Mouse (Mus musculus) c-Kit-positive CD71-positive TER-119-negative erythroid progenitor cells, embryonic 14.5 days (primary cell): ENCODE data around the gene Bcl2.

Experiments
- DNase-seq: peaks from one replicate; pipeline ENCODE4 v3.0.0-alpha.2; 2013; ENCODE audit warnings: low read depth

Gene Bcl2

DNA sequence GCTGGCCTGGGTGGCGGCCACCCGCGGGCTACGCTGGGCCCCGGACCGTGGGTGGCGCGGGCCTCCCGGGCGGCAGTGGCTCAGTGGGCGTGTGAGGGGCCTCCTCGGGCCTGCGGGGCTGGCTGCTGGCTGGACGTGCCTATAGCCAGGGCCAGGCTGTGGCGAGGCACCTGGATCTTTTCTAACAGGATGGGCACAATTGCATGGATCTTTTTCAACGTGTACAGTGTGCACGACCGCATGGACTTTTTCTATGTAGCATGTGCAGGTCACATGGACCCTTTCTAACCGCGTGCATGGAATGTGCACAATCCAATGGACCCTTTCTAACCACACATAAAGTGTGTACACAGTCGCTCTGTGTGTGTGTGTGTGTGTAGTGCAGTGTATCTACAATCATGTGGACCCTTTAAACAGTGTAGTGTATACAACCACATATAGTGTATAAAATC is 482 bp upstream of the Bcl2 start:
- no peak for DNase-seq

DNA sequence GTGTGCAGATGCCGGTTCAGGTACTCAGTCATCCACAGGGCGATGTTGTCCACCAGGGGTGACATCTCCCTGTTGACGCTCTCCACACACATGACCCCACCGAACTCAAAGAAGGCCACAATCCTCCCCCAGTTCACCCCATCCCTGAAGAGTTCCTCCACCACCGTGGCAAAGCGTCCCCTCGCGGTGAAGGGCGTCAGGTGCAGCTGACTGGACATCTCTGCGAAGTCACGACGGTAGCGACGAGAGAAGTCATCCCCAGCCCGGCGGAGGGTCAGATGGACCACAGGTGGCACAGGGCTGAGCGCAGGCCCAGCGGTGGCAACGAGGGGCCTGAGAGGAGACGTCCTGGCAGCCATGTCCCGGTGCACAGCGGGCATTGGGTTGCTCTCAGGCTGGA is 1.7 kb downstream of the Bcl2 start:
- no peak for DNase-seq

DNA sequence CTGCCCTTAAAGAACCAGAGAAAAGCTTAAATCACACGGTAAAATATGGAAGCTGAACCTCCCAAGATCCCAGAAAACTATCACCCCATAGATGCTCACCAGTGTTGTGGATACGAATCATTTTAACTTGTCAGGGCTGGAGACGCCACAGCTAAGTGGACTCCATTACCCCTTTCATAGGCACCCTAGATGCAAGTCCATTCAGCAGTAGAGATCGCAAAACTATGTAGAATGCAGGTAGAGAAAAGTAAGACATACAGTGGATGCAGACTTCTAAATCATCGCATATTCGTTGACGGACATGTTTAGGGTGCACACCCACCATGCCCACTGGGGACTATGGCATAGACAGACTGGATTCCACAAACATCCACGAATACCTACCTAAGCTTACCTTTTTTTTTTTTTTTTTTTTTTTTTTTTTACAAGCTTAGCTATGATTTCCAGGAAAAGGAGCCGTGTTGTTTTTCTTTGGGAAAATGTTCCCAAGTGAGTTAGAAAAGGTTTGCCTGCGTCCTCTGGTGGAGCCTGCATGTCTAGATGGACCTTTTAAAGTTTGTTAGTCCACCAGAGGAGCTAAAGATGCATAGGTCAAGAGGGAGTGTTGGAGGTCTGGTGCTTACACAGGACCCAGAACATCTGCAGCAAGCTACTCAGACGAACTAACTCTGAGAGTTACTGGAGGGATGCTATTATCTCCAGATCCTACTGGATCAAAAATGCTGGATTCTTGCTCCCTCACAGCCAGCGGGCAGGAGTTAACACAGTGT is 2.5 kb downstream of the Bcl2 start:
- no peak for DNase-seq

DNA sequence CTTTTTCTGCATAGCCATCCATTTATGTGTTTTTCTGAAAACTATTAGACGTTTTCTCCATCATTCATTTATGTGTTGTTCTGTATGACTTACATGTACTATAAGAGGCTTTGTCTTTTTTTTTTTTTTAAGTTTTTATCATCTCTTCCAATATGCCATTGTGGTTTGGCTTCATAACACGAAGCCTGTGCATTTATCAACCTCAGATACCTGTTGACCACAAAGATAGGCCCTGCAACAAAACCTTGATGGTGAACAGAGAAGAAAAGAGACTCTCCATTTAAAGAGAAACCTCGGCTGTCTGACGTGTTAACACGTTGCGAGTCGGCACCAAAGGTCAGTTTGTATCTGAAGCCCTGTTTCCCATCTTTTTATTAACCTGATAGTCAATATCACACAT is 3.9 kb downstream of the Bcl2 start:
- DNase-seq, result no peak

DNA sequence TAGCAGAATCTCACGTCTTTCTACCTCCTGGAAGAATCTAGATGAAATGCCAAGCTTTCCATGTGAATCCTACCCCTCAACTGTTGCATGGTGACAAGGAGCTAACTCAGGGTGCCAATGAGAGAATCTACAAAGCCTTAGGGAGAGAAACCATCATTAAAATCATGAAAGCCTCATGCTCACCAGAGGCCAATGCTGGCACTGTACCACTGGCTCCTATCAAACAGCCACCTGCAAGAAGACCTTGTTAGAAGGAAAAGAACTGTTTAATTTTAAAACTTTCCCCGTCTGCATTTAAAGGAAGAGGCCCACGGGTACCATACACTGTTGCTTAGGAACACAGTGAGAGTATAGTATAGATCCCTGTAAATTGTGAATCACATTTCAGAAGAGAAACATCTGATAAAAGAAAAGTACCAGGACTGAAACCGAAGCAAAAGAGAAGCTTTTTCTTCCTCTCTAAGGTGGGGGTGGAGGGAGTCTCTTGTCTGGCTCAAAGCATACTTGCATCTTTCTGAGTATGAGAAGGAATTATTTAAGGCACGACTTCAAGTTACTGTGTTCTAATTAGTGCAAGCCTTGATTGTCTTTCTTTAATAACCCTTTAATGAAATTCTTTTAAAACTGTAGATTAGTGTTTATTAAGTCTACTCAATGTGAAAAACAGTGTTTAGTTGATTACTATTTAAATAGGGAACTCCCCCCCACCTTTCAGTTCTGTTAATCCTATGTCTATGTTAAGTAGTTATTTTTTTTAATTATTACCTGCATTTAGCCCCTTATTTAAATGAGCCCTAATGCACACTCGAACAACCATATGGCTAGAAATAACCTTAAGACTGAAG is 6.8 kb downstream of the Bcl2 start:
- DNase-seq, result no peak

DNA sequence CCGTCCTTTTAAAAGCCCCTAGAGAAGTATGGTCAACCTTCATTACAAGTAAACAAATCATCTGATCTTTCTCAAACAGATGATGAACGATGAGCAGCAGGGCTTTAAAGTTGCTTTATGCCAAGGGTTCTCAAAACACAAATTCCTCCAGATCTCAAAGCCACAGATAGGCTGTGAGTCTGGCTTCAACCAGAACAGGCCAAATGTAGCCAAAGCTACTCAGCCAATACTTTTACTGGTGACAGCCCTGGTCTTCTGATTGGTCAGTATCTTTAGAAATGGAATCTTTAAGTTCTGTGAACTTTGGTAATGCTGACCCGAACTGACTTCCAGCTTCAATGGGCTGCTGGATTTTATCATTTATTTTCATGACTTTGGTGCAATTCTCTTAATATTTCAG is 10.9 kb downstream of the Bcl2 start:
- no peak for DNase-seq

DNA sequence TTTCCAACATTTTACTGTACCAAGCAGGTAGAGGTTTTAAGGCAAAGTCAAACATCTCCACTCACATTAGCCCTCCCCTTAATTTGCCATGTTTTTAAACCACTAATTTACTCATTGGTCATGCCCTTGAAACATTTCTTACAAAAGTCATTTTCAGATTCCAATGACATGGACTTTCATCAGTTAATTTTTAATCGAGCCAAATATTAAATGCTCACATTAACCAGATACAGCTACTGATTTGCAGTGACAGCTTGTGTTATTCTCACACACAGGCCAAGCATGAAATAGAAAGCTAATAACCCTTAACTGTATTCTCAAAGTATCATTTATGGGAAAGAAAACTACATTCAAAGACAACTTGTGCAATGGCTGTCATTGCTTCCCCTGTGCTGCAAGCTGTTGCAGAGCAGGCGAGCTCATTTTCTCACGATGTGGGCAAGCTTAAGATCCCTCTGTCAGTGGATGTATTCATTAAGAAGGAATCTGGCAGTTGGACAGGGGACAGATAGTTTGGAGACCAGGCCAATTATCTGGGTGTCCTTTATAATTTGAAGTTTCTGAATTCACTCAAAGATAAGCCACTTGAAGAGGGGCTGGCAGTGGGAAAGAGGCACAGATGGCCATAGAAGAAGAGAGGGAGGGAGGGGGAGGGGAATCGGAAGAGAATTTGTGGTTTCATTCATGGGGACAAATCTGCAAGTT is 11.5 kb downstream of the Bcl2 start:
- DNase-seq, result no peak

DNA sequence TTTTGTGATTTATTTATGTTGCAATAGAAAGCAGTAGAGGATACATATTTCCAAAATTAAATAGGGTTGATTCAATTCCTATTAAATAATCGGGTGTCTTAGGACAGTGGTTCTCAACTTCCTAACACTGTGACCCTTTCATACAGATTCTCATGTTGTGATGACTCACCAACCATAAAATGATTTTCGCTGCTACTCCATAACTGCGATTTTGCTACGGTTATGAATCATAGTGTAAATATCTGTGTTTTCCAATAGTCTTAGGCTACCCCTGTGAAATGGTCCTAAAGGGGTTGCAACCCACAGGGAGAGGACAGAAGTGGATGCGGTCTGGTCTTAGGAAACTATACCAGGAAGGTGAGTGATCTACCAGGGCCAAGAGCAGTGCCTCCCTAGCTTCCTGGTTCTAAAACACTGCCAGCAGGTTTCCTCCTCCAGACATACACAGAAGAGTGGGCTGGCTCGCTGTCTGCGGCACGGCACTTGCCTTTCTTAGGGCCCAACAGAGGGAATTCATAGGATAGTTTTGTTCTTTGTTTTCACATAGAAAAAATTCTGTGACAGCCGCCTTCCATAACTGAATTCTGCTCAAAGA is 13.5 kb downstream of the Bcl2 start:
- DNase-seq, result no peak

DNA sequence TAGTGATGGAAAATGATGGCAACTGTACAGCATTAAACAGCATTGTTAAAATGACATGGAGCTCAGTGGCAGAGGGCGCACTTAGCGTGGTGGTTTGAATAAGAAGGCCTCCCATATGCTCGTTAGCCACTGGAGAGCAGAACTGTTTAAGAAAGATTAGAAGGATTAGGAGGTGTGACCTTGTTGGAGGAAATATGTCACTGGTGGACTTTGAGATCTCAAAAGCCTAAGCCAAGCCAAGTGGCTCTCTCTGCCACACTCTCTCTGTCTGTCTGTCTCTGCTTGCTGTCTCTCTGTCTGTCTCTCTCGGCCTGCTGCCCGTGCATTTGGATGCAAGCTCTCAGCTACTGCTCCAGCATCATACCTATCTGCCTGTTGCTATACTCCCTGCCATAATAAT is 17.6 kb downstream of the Bcl2 start:
- no peak for DNase-seq

DNA sequence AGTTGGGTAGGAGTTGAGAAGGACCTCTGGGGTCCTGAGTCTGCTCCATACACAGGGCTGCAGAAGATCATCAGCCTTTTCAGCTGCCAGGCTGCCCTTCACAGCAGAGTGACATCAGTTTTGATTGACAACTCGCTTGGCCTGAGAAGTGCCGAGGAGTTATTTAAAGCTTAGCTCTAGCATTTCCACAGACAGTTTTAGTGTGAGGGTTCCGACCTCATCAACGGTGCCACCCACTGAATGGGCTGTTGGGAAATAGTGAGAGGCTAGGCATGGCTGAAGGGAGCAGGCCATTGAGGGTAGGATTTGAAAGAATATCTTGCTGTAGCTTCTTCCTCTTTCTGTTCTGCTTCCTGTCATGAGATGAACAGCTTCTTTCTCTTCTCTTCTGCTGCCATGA is 18.4 kb downstream of the Bcl2 start:
- DNase-seq, result no peak

DNA sequence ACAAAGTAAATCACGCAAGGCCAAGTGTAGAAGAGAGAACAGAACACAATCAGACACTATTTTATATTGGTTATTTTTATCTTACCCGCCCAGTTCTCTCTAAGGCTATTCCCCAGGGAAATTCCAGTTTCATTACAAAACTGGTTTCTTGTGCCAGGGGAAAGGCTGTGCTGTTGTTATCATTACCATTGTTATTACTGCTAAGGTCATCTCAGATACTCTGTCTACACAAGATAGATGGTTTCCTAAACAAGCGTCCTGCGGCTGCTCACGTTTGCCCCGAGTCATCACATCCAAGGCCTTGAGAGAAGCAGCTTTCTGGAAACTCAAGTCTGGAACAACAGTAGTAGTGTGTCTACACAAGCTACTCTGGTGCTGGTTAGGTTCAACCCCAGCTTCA is 19.8 kb downstream of the Bcl2 start:
- no peak for DNase-seq

DNA sequence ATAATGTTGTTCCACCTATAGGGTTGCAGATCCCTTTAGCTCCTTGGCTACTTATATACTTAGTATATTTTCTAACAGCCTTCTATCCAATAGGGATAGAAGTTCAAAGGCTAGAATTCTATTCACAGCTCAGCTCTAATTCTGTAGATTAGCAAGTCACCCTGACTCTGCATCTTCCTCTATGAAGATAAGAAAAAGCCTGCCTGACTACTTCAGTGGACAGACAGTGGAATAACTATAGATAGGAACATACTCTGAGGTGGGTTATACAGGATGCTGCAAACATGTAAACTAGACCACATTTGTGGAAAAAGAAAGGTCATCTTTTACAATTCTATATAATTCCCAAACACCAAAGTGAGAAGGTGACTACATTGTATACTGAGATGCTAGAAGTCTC is 21.5 kb downstream of the Bcl2 start:
- DNase-seq, result no peak

DNA sequence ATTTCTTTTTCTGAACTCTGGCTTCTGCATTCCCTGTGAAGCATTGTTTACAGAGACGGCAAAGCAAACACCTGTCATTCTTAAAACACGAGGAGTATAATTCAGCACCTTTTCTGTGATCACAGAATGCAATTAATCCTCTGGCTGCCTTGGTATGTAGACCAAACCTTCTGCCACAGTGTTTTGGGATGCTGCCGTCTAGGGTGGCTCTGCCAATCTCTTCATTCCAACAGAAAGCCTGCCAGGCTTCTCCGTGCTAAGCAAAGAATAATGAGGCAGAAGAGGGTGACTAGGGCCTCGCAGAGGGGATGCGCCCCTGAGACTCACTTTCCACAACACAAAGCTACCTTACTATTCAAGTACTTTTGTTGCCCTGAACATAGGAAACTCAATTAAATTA is 23.2 kb downstream of the Bcl2 start:
- DNase-seq, result no peak

DNA sequence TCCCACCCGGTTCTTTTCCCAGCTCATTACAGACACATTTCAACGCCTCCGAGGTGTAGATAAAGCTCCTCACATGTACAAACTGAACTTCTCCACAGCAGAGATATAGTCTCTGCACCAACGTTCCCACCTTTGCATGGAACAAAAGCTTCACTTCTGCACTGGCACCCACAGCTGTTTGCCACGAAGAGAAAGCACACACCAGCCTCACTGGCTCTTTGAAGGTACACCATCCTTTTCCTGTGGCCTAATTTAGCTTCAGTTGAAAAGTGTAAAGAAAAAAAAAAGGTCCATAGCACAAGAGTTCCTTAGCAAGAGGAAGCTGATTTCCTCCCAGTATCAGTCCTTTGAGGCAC is 25.9 kb downstream of the Bcl2 start:
- no peak for DNase-seq

DNA sequence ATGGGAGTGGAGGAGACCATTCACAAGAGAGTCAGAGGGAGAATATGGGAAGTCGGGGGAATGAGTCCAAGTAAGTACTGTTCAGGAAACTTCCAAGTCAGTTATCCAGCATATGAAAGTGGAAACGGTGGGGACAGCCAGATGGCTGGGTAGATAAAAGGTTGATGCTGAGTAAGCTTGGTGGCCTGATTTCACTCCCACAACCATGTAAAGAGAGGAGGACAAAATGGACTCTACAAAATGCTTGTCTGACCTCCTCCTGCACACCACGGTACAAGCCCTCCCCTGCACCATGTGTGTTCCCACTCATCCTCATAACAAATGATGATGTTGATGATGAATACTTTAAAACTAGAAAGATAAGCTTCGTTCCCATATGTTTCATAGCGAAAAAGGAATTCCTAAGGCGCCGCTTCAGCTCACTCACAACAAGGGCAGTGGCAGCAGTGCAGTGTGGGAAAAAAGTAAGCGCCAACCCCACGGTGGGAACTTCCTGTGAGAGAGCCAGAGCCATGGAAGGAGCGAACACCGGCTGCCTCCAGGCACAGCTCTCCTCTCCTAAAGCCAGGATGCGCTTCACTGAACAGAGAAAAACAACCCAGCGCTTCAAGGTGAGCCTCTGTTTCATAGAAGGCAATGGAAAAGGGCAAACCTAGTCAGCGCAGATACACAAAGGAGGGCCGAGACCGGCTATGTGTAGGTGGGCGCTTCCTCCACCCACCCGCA is 26.5 kb downstream of the Bcl2 start:
- no peak for DNase-seq

DNA sequence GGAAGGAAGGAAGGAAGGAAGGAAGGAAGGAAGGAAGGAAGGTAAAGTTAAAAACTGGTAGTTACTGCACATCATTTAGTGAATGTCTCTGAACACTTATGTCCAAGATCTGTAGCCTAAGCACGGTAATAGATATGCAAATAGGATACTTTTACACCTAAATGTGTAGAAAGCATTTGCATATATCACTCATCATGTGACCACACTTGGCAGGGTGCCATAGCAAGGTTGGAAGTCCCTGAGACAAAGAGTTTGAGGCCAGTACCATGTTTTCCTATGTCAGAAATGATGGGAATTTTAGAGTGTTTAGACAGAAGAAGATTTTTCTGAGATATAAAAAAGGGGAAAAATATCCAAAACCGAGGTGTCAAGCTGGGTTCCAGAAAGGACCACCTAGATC is 28.4 kb downstream of the Bcl2 start:
- no peak for DNase-seq

DNA sequence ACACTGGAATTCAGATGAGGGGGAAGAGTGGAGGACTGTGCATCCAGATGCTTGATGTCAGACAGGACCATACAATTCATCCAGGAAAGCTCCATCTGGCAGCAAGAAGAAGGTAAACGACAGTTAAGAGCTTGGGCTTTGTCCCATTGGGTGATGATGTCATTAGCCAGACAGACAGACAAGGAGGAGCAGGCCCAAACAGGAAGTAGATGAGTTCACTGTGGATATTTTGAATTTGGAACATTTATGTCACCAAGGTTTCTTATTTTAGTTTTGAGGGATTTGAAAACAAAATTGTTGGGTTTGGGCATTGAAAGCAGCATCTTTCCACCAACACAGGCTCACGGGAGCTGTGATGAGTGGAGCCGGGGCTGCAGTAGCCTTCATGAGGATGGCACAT is 29.5 kb downstream of the Bcl2 start:
- DNase-seq, result no peak

DNA sequence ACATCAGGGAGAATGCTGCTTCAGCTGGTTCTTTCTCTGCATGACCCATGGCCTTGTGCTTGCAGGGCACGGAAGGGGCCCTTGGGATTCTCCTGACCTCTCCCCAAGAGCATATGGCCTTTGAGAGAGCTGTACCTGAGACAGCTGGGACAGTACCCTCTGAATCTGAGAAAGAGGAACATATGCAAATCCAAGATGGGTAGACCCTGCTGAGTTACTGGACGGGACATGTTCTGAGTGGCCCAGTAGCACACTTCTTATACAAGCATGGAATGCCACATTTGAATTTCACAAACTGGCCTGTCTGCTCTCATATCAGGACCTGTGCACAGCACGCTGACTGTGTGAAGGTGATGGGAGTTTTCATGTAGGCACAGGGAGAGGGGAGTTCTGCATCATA is 31.2 kb downstream of the Bcl2 start:
- no peak for DNase-seq

DNA sequence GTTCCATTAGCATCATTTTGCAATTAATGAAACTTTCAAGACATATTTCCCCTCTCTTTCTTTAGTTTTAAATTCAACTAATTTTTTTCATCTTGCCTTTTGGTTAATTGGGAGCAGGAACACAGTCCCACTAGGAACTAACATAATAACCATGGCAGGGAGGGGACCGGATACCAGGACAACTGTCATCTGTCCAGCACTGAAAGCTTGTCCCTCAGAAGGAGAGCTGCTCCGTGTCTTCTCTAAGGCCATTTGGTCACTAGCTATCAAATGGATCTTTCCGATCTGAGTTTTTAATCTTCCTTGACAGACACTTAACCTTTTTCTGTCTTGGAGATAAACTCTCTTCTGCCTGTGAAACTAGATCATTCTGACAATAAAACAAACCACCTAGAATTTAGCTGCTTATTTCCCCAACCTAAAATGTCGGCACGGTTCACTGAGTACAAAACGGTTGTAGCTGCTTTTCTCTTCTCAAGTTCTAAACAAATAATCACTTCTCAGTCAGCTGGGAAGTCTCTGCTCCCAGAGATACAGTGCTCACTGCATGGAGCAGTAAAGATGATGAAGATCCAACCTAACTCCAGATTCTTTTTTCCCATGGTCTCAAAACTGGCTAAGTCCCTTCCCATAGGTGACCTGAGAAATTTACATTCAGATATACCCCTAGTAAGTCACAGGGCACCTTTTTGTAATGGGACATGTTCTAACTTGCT is 34.1 kb downstream of the Bcl2 start:
- no peak for DNase-seq

DNA sequence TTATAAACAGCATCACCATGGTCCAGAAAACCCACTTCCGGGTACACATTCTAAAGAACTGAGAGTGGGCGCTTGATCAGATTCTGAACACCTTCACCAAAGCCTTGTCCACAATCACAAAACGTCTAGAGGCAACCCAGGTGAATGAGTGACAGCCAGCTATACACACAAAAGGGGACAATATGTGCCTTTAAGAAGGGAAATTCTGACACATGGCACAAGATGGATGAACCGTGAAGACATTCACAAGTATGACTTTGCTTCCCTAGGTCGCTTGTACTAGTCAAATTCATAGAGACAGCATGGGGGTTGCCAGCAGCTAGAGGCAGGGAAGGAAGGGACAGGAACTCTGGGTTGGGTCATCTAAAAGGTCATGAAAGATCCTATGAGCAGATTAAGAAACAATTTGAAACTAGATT is 36.0 kb downstream of the Bcl2 start:
- DNase-seq, result no peak
